Mouse (Mus musculus) NIH3T3 (cell line): ENCODE results near the gene Tbx2.

Experiments
- DNase-seq: peaks from one replicate; pipeline ENCODE4 v3.0.0-alpha.2; 2012; ENCODE audit warnings: low read depth

Gene Tbx2

DNA sequence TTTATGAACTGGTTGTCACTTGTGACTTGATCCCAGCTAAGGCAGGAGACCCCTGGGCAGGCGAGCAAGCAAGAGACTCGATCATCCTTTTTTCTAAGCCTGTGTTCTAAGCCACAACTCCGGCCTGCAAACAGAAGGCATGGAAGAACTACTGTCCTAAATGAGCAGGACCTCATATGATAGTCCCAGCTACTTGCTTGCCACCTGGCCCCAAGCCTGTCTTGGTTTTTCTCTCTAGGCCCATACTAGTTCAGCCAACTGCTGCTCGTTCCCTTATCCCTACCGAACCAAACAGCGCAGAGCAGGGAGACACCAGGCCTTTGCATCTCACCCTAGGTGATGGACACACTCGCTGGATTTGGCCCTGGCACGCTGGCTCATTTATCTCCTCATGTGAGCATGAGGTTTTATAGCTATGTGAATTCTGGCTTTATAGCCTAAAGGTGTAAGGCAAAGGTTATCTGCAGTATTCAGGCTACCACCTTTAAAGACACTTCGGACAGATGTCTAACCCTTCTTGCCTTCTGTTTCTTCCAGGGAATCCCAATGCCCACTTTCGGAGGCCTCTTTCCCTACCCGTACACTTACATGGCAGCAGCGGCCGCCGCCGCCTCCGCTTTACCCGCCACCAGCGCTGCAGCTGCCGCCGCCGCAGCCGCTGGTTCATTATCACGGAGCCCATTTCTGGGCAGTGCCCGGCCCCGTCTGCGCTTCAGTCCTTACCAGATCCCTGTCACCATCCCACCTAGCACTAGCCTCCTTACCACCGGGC lies 7.9 kb downstream of the Tbx2 start:
- no peak for DNase-seq

DNA sequence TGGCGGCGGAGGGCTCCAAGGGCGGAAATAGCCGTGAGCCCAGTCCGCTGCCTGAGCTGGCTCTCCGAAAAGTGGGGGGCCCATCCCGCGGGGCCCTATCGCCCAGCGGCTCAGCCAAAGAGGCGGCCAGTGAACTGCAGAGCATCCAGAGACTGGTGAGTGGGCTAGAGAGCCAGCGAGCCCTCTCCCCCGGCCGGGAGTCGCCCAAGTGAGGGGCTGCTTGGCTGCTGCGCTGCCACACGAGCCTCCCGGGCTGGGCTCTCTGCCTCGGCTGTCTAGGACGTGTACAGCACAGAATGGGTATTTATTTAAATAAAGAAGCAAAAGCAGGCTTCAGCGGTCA lies 8.4 kb downstream of the Tbx2 start:
- DNase-seq: no peak

DNA sequence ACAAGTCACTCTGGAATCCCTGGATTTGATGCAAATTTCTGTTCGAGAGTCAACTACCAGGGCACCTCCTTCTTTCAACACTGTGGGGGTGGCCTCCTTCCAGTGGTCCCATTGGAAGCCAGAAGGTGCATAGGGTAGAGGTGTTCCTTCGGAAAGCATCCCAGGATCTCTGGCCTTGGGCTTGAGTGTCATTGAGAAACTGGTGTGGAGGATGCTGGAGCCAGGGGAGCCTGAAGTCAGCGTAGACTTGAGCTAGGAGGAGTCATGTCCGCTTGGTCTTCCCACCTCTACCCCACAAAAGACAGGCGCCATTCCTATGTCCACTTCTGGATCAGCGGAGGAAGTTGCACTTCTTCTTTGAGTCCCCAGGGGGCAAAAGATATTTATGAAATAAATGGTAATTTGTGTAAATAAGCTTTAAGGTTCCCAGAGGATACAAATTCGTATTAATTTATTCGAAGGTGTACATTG lies 8.9 kb downstream of the Tbx2 start:
- DNase-seq: no peak

DNA sequence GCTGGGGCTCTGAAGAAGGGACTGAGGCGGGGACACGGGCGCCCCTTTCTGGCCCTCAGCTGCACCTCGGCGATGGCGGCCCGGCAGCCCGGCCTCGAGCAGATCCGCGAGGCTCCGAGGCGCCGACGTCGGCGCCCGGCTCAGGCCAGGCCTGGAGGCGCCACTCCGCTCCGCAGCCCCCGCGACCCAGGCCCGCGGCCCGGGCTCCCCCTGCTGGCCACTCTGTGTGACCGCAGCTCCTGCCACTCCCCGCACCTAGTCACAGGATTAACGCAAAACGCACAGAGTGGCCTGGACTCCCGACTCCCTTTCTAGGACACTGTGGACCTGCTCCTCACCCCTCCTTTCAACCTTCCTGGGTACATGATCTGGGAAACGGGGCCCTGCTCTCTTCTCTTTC lies 9.6 kb downstream of the Tbx2 start:
- DNase-seq: peak; percentile 80

DNA sequence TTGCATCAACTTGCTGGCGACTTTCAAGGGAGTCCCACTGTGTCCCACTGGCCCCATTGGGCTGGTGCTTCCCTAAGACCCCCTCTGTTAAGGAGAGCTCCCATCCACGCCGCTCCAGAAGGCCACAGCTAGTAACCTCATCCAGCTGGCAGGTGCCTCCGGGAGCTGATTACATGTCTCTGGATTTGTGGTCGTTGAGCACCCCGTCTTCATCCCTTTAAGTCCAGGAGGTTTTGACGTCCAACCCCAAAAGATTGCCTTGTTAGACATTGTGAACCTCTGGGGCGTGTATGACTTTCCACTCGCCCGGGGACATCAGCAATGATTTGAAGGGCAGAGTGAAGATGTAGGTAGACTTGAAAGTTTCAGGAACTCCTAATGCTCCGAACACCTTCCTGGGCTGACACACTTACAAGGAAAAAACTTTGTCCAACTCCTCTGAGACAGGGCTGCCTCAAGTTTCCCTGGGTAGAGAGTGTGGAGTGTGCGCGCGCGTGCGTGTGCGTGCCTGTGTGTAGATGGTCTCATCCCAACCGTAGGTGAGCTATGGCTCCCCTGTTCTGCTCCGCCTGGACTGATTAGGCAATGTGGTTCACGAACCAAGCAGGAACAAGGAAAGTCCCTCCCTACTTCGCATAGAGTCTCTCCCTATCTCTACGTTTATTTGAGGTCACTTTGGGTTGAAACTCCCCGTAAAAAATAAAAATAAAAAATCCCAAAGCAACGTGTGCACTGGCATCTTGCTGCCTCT lies 10.4 kb downstream of the Tbx2 start:
- DNase-seq: no peak

DNA sequence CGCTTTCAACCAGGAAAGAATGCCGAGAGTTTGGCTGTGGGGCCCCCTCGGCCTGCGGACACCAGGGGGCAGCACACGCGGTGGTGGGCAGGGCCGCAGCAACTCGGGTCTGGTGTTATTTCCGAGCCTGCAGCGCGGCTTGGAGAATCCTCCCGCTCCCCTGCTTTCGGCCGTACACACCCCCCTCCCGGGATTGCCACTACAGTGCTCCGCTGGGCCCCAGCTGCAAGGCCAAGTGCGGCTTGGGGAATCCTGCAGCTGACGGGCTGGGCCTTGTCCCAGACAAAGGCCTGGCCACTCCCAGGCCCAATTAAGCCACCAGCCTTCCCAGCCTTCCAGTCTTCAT lies 11.0 kb downstream of the Tbx2 start:
- peak; percentile 87 for DNase-seq

DNA sequence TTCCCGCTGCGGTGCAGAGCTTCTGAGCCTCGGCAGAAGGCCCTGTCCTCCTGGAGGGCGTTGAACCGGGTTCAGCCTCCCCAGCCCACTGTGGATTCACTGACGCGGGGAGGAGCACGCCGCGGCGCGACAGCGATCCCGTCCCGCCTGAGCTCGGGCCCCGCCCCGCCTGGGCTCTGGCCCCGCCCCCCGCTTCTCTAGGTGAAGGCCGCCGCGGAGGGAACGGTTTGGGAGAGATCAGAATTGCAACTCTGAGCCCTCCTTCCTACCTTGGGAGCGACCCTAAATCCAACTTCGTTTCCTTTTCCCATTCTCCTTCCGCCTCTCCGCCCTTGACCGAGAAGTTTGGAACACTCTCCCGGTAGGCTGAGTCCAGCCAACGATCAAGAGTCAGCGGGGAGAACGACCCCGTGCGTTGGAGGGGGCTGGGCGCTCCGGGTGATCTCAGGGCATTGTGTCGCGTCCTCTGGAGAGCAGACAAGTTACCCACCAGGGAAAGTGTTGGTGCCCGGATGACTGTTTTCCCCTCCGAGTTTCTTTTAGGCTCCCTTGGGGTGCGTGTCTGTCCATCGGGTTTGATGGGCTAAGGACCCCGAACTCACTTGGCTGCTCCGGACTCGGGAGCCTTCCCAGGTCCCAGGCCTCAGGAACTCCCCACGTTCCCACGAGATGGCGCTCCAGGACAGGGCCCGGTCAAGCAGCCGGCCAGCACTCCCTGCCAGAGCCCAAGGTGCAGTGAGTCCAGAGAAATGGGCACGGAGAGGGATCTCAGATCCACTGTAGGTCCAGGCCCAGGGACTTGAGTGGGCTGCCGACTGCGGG lies 12.0 kb downstream of the Tbx2 start:
- peak; percentile 94 for DNase-seq

DNA sequence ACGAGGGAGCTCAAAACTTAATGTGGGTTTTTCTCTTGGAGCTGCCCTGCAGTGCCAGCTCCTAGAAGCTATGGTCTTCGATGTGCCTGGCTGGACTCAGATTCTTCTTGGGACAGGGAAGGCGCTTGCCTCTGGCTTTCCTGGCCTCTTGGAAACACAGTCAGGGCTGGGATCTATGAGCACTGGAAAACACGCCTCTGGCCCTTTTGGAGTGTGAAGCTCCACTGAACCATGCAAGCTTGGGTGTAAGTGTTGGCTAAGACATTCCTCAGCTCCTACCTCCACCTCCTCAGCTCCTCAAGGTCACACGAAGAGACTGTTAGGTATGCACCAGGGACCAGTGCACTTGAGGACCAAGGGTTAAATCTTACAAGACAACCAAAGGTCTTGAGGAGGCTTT lies 12.6 kb downstream of the Tbx2 start:
- no peak for DNase-seq

DNA sequence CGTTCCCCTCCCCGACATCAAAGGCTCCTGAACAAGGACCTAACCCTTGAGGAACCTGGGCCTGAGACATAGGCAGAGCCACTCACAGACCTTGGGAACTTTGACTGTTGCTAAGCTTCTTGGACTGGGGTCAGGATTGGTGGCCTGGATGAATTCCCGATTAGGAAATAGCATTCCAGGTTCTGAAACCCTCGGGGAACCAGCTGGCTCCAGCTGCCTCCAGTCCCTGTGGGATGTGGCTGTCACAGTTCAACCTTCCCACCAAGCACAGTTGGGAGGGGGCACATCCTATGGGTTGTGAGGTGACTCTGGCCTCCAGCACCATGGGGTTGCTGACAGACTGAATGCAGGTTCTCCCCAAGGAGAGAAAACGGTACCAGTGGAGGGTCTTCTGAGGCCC lies 13.6 kb downstream of the Tbx2 start:
- no peak for DNase-seq

DNA sequence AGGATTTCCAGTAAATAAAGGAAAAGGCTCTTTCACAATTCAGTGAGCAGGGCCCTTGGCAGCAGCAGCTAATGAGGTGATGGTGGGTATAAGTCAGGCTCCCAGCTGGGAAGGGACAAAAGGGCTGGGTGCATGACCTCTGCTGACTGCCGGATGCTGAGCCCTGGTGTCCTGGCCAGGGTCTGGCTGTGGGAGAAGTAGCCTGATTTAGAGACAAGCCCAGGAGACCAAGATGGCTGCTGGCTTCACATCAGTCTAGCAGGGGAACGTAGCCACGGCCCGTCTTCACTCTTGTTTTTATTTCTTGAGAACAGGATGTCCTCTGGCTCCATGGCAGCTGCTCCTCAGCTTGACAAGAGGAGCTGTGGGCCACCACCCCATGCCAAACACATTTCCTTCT lies 14.2 kb downstream of the Tbx2 start:
- no peak for DNase-seq

DNA sequence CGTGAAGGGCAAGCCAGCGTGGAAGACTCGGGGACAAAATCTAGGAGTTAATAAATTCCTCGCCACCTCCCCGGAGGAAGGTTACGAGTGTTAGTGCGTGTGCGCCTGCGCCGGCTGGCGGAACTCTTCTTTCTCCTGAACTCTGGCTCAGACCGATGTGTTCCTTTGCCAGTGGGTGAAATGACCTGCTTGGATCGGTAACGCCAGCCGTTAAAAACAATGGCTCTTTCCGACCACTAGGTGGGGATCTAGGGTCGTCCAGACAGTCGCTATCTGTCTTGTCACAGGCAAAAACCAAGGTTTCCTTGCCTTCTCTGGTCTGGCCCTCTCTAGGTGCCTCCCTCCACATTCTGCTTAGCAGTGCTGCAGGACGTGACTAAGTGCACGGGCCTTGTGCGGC lies 16.7 kb downstream of the Tbx2 start:
- peak; percentile 91 for DNase-seq

DNA sequence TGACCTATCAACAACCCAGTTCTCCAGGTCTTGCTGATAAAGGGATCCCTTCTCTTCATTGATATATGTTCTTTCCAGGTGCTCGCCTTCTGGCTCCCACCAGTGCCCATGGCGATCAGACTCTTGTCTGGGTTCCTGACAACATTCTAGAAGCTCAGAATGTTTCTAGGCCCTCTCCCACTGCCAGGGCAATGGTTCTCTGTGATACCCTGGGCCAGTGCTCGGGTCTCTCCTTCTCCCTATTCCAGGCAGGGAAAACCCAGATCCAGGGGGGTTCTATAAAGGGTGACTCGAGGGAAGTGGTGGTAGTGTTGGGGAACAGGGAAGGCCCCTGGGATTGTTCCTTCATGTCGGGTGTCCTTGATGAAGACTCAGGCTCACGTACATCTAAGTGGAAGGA lies 17.9 kb downstream of the Tbx2 start, which contains the start of gene Gm11444:
Gm11444 (minus strand) TSS at position 101 of the 400 bp plus-strand sequence.
- DNase-seq: no peak

DNA sequence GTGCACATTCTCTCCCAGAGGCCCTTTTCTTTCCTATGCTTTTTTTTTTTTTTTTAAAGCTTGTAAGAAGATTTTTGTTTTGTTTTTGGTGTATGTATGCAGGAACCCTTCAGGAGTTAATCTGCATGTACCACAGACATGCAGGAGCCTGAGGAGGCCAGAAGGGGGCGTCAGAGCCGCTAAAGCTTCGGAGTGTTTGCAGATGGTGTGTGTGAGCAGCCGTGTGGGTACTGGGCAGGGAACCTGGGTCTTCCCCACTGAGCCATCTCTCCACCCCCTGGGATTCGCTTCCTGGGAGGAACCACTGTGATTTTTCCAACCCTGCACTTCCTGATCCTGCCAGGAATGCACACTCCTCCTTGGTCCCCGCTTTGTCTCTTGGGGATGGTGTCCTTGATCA lies 18.4 kb downstream of the Tbx2 start:
- peak; percentile 45 for DNase-seq

DNA sequence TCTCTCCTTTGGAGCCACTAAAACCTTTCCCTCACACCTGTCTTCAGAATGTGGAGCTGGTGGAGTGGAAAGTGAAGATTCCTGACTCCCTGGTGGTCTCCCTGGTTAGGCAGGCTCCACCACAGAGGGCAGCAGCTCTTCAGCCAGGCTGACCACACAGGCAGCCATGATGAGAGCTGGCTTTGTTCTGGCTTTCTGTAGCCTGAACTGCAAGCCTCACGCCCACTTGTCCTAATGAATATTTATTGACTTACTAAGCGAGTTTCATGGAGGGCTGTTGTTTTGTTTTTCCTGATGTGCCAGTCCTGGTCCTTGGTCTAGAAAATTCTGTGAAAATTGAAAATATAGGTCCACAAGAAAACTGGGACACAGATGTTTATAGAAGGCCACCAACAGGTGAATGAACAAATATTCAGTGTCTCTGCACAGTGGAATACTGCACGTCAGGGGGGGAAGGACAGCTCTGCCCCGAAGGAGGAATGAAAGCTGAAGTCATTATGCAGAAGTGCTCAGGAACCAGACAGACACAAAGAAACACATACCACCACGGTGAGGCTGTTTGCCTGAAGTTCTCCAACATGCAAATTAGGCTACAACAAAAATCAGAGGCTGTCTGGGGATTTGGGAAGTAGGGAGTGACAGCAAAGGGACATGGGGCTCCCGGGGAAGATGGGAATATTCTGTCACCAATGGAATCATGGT lies 25.8 kb downstream of the Tbx2 start:
- DNase-seq: no peak

DNA sequence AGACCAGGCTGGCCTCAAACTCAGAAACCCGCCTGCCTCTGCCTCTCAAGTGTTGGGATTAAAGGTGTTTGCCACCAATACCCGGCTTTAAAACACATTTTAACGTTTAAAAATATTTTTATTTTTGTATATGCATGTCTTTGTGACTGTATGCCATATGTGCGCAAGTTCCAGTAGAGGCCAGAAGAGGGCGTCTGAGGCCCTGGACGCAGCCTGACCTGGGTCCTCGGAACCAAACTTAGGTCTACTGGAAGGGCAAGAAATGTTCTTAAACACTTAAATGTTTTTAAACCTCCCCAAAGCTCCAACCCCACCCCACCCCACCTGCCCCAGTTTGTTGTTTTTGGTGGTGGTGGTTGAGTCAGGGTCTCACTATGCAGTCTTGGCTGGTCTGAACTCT lies 32.0 kb downstream of the Tbx2 start:
- DNase-seq: peak; percentile 48

DNA sequence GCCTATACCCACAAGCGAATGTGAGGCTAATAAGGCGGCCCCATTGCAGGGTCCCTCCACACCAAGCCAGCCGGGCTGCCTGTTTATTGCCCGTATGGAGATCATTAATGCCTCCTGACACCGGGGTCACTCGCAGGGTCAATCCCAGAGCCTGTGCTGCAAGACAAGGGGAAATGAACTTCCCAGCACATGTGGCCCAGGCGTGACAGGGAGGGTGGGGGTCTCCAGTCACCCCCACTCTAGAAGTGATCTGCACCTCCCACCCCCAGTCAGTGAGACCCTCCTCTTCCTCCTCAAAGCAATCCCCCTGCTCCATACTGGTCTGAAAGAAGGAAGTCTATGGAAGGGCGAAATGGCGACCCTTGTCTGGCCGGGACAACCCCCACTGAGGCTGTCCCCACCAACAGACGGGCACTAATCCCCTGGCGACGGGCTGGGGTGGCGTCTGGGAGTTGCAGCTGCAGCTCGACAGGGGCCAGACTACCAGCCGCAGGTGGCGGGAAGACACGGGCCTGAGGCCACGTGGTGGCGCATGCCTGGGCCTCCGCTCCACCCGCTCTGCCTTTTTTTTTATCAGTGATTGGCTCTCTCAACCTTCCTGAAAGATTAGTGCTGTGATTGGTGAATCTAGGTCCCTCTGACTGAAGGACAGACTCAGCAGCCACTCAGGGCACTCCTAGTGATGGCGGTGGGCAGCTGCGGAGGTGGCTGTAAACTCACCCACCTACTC lies 43.9 kb downstream of the Tbx2 start:
- DNase-seq: no peak

DNA sequence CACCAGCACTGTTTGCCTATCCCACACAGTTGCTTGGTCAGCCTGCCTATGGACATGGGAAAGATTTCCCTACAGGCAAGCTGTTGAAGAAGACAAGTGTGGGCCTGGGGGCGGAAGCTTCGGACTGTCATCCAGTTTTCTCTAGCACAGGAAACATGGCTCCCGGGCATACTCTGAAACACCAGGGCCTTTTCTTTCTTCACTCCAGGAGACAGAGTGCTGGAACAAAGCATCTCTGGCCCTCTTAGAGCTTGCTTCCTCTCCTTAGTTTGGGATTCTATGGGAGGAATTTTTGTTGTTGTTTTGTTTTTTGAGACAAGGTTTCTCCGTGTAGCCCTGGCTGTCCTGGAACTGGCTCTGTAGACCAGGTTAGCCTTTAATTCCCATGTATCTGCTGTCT lies 52.1 kb downstream of the Tbx2 start:
- DNase-seq: no peak

DNA sequence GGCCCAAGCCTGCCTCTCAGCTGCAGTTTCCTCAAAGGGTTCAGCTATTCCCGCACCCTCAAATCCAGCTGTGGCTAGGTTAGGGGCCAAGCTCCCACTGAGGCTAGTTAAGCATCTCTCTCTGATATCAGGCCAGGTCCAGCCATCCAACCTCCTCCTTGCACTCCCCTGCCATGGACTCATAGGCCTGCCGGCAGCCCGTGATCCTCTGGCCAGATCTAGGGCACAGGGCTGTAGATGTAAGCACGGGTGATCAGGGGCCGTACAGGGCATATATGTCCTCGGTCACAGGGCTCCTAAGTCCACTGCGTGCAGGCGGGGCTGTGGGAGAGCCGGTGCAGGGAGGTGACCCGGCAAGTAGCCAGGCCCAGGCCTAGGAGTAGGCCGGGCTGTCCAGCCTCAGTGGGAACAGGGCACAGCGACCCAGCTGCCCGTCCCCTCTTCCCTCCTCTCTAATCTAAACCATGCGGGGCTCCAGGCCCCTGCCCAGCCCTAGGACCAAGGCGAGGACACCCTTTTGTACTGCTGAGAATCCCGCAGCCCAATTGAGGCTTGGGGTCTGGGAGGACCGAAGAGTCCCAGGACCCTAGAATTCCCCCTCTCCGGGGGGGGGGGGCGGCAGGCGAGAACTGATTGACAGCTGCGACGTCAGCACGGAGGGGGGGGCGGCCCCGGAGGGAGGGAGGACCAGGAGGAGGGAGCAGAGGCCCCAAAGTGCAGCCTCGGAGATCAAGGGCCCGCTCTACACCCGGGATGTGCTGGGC lies 53.5 kb downstream of the Tbx2 start, which contains the start of gene Tbx4:
Tbx4 (plus strand) TSS at position 758 of the 764 bp plus-strand sequence.
- no peak for DNase-seq

DNA sequence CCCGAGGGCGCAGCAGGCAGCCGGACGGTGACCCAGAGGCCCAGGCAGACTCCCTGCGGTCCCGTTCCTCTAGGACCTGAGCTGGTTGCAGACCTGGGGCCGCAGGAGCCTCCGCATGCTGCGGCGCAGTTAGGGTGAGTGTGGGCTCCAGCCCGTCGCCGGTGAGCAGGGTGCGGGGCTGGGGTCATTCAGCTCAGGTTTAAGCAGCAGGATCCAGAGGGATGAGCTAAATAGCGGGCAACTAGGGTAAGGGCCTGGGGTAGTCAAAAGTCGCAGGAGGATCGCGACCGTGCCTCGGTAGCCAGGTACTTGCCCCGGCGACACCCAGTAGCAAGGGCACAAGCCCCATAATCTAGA lies 54.1 kb downstream of the Tbx2 start:
- no peak for DNase-seq

DNA sequence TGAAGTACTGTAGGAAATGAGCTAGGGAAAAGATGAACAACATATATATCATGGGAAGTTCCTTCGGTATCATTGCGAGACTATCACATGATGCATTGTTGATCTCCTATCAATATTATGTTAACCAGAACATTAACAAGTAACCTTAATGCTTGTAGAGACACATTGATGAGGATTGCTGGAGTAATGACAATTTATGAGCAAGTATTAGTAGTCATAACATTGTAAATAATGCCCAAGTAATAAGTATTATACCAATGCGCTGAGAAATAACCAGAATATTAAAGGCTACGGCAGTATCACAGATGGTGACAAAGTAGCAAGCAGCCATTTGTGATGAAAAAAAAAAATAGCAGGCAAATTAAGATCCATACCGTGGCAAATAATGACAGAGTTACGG lies 54.9 kb downstream of the Tbx2 start:
- no peak for DNase-seq
